Mouse (Mus musculus): ENCODE results near the gene Gm14548. TPM values are rescaled to one million over a fixed set of nuclear protein-coding genes. Genes with fewer than 3 reads are reported as not detected.
"Not testable (repeated sequence)": the region's sequence is repeated elsewhere in the genome, so short reads cannot be mapped to it uniquely, and the experiment has no call there.

The Gm14548 gene
- total and polyA plus RNA-seq, 2 experiments: 0.07 to 0.09 TPM

GRCm38 (mm10) chr7:3903704-3904103 lies 5.8 kb upstream of the Gm14548 start:
- peak; percentile 5 for DNase-seq (ENCODE audit: extremely low read depth, low read depth, low spot score)
- H3K4me1 ChIP-seq (ENCODE audit: control insufficient read depth, insufficient read depth, low read length): no peaks in the 10 kb centered on the region
- WGBS: 18% methylated on average over 1 of the region's 1 CpGs

GRCm38 (mm10) chr7:3875032-3875431 lies 22.9 kb downstream of the Gm14548 start:
- not testable (repeated sequence) for H3K4me1 ChIP-seq (ENCODE audit: control insufficient read depth, insufficient read depth, low read length); H3K27me3 ChIP-seq (ENCODE audit: control insufficient read depth, insufficient read depth, low read length); H3K27ac ChIP-seq (replicated peaks; ENCODE audit: insufficient read depth, low read depth, low read length); H3K4me3 ChIP-seq (ENCODE audit: insufficient read depth, low read depth, low read length); DNase-seq (ENCODE audit: extremely low read depth, low read depth, low spot score); H3K79me2 ChIP-seq (ENCODE audit: control insufficient read depth, insufficient read depth, low read length); H3K36me3 ChIP-seq (ENCODE audit: control insufficient read depth, insufficient read depth, low read length); H3K9ac ChIP-seq (ENCODE audit: low read depth, low read length)
- no CpG with 5 or more reads among the region's 1 CpGs for WGBS

More at GRCm38 (mm10) chr7:3903704-3904103, 5.8 kb upstream of the Gm14548 start:
- H3K36me3 ChIP-seq (ENCODE audit: control insufficient read depth, insufficient read depth, low read length): no peaks in the 10 kb centered on the region
- H3K79me2 ChIP-seq (ENCODE audit: control insufficient read depth, insufficient read depth, low read length): no peaks in the 10 kb centered on the region
- H3K27ac ChIP-seq (replicated peaks; ENCODE audit: insufficient read depth, low read depth, low read length): no peak overlapping the region
- no peak overlapping the region for H3K9ac ChIP-seq (ENCODE audit: low read depth, low read length)
- TF ChIP-seq POLR2A (IDR thresholded peaks at IDR 0.05; ENCODE audit: extremely low read depth, insufficient read depth, low read length) (no peak), CTCF (IDR thresholded peaks at IDR 0.05; ENCODE audit: low read depth, low read length) (no peak)
- H3K4me3 ChIP-seq (ENCODE audit: insufficient read depth, low read depth, low read length): no peak overlapping the region
- no peaks in the 10 kb centered on the region for H3K27me3 ChIP-seq (ENCODE audit: control insufficient read depth, insufficient read depth, low read length)

GRCm38 (mm10) chr7:3844951-3845350 lies 53.0 kb downstream of the Gm14548 start, which contains the start of gene Pira2:
Gene Pira2, minus strand, starts transcription at chr7:3845051.
- H3K27ac ChIP-seq (replicated peaks; ENCODE audit: insufficient read depth, low read depth, low read length); H3K4me3 ChIP-seq (ENCODE audit: insufficient read depth, low read depth, low read length); DNase-seq (ENCODE audit: extremely low read depth, low read depth, low spot score); H3K4me1 ChIP-seq (ENCODE audit: control insufficient read depth, insufficient read depth, low read length); H3K9ac ChIP-seq (ENCODE audit: low read depth, low read length); H3K27me3 ChIP-seq (ENCODE audit: control insufficient read depth, insufficient read depth, low read length); H3K79me2 ChIP-seq (ENCODE audit: control insufficient read depth, insufficient read depth, low read length); H3K36me3 ChIP-seq (ENCODE audit: control insufficient read depth, insufficient read depth, low read length): not testable (repeated sequence)
- WGBS: no CpG with 5 or more reads among the region's 2 CpGs

- H3K79me2 ChIP-seq (ENCODE audit: control insufficient read depth, insufficient read depth, low read length); H3K36me3 ChIP-seq (ENCODE audit: control insufficient read depth, insufficient read depth, low read length); H3K9ac ChIP-seq (ENCODE audit: low read depth, low read length); H3K4me1 ChIP-seq (ENCODE audit: control insufficient read depth, insufficient read depth, low read length); H3K27ac ChIP-seq (replicated peaks; ENCODE audit: insufficient read depth, low read depth, low read length); H3K27me3 ChIP-seq (ENCODE audit: control insufficient read depth, insufficient read depth, low read length); DNase-seq (ENCODE audit: extremely low read depth, low read depth, low spot score); H3K4me3 ChIP-seq (ENCODE audit: insufficient read depth, low read depth, low read length): not testable (repeated sequence)
- WGBS: no CpG with 5 or more reads among the region's 1 CpGs
These were observed 60.1 kb downstream of the Gm14548 start for GRCm38 (mm10) chr7:3837854-3838253.

Other genes with a start within 250 kb of the Gm14548 start
- gene Leng1, start 232.3 kb downstream of the Gm14548 start, total RNA-seq (2014; rRNA removed): 4.0 and 5.3 TPM in 2 replicates
- gene Leng1, start 232.3 kb downstream of the Gm14548 start, polyA plus RNA-seq (2012; rRNA removed): 3.1 and 3.6 TPM in 2 replicates
- 1.8 and 2.6 TPM in 2 replicates for gene Tmc4, start 220.6 kb downstream of the Gm14548 start, total RNA-seq (2014; rRNA removed)
- gene Tmc4, start 220.6 kb downstream of the Gm14548 start, polyA plus RNA-seq (2012; rRNA removed): 3.9 and 8.2 TPM in 2 replicates
- gene Tsen34, start 205.3 kb downstream of the Gm14548 start, total RNA-seq (2014; rRNA removed): 33.7 and 37.3 TPM in 2 replicates
- gene Tsen34, start 205.3 kb downstream of the Gm14548 start, polyA plus RNA-seq (2012; rRNA removed): 52.7 and 53.6 TPM in 2 replicates
- 15.9 and 21.5 TPM in 2 replicates for gene Mboat7, start 204.6 kb downstream of the Gm14548 start, total RNA-seq (2014; rRNA removed)
- gene Mboat7, start 204.6 kb downstream of the Gm14548 start, polyA plus RNA-seq (2012; rRNA removed): 49.3 and 58.3 TPM in 2 replicates
- gene Rps9, start 194.1 kb downstream of the Gm14548 start, total RNA-seq (2014; rRNA removed): 1,244 TPM in 2 replicates
- 433 and 505 TPM in 2 replicates for gene Rps9, start 194.1 kb downstream of the Gm14548 start, polyA plus RNA-seq (2012; rRNA removed)
- gene Pirb, start 177.7 kb downstream of the Gm14548 start, total RNA-seq (2014; rRNA removed): 2.4 and 4.1 TPM in 2 replicates
- 1.6 and 5.1 TPM in 2 replicates for gene Pirb, start 177.7 kb downstream of the Gm14548 start, polyA plus RNA-seq (2012; rRNA removed)
- 0.18 and 0.27 TPM in 2 replicates for gene Gm15448, start 72.4 kb downstream of the Gm14548 start, total RNA-seq (2014; rRNA removed)
- 0.04 and 0.16 TPM in 2 replicates for gene Gm15448, start 72.4 kb downstream of the Gm14548 start, polyA plus RNA-seq (2012; rRNA removed)
- 2.7 and 4.0 TPM in 2 replicates for gene Pira2, start 53.1 kb downstream of the Gm14548 start, total RNA-seq (2014; rRNA removed)
- 0.50 and 1.3 TPM in 2 replicates for gene Pira2, start 53.1 kb downstream of the Gm14548 start, polyA plus RNA-seq (2012; rRNA removed)
- 0.09 TPM in 1 of 2 replicates, not detected in the other for gene Lilra6, start 17.4 kb upstream of the Gm14548 start, total RNA-seq (2014; rRNA removed)
- 0.20 TPM in 1 of 2 replicates, not detected in the other for gene Lilra6, start 17.4 kb upstream of the Gm14548 start, polyA plus RNA-seq (2012; rRNA removed)
- 3.7 and 5.8 TPM in 2 replicates for gene Lair1, start 165.1 kb upstream of the Gm14548 start, total RNA-seq (2014; rRNA removed)
- gene Lair1, start 165.1 kb upstream of the Gm14548 start, polyA plus RNA-seq (2012; rRNA removed): 1.4 and 3.7 TPM in 2 replicates
- gene Ttyh1, start 221.3 kb upstream of the Gm14548 start, total RNA-seq (2014; rRNA removed): 0.65 and 2.8 TPM in 2 replicates
- 2.3 and 2.4 TPM in 2 replicates for gene Ttyh1, start 221.3 kb upstream of the Gm14548 start, polyA plus RNA-seq (2012; rRNA removed)
- 36.0 and 36.1 TPM in 2 replicates for gene Leng8, start 238.9 kb upstream of the Gm14548 start, total RNA-seq (2014; rRNA removed)
- gene Leng8, start 238.9 kb upstream of the Gm14548 start, polyA plus RNA-seq (2012; rRNA removed): 76.2 and 148 TPM in 2 replicates